Mouse (Mus musculus) left cerebral cortex, postnatal 36 days (tissue): ENCODE results near the gene Rnase1. TPM values are rescaled to one million over a fixed set of nuclear protein-coding genes. Genes with fewer than 3 reads are reported as not detected.
A peak's percentile ranks its signal among the peaks of the same experiment; 100 is the strongest.
"Not testable (repeated sequence)": the region's sequence is repeated elsewhere in the genome, so short reads cannot be mapped to it uniquely, and the experiment has no call there.

Experiments
- DNase-seq, 2 experiments: peaks; one replicate each; pipeline ENCODE4 v3.0.0; 2021 to 2022; ENCODE audit warnings: low spot score in 2 of 2, mixed read lengths in 1 of 2
- intact Hi-C: fragments of 180-260 bp; cut with DNase I; formaldehyde crosslinking; loops from one replicate; pipeline ENCODE4 v1.15.1; 2025
- total RNA-seq, 2 experiments: library from RNA; stranded (reverse); gene quantifications; 2 replicates each; pipeline ENCODE4 v1.2.3; 2021

Rnase1 gene
- under 1 TPM; 0.76 to 0.97 TPM for total RNA-seq

- intact Hi-C loops, result no loop called here
Observed at GRCm38 (mm10) chr14:51146685-51147084, at the start of gene Rnase1. TSS of gene Rnase1 (minus strand) at chr14:51146785.

DNA sequence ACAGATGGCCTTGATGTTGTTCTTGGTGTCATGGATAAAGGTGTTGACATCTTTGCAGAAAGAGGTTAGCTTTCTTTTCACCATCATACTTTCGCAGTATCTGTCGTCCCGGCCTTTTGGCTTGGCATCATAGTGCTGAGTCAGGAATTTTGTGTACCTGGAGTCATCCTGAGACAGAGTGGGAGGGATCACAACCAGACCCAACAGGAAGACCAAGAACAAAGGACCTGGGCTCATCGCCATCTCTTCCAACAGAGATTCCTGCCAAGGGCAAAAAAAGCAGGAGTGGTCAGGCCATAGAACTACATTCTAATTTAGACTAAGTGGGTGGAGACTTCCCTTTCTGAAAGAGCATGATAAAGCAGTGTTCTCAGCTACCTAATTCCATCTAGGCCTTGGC, 49.1 kb upstream of the Rnase1 start:
- no peak for DNase-seq
- intact Hi-C loops, result no loop called here

More at GRCm38 (mm10) chr14:51146685-51147084, at the start of gene Rnase1:
- DNase-seq, result no peak

- intact Hi-C loops, DNase-seq: not testable (repeated sequence)
Observed at GRCm38 (mm10) chr14:51181051-51181450, 34.5 kb upstream of the Rnase1 start.

GRCm38 (mm10) chr14:51173843-51174242, 27.3 kb upstream of the Rnase1 start:
- intact Hi-C loops, result no loop called here
- no peak for DNase-seq

- DNase-seq, result peak in 1 of 2 experiments; percentile 15
- intact Hi-C loops, result not testable (repeated sequence)
Observed at GRCm38 (mm10) chr14:51172947-51173346, 26.4 kb upstream of the Rnase1 start.

GRCm38 (mm10) chr14:51172095-51172865, 25.7 kb upstream of the Rnase1 start:
- DNase-seq, intact Hi-C loops: not testable (repeated sequence)

GRCm38 (mm10) chr14:51166068-51166467, 19.5 kb upstream of the Rnase1 start:
- intact Hi-C loops, result no loop called here
- DNase-seq, result no peak

- intact Hi-C loops, result no loop called here
- no peak for DNase-seq
Observed at GRCm38 (mm10) chr14:51165435-51165834, 18.9 kb upstream of the Rnase1 start.

DNA sequence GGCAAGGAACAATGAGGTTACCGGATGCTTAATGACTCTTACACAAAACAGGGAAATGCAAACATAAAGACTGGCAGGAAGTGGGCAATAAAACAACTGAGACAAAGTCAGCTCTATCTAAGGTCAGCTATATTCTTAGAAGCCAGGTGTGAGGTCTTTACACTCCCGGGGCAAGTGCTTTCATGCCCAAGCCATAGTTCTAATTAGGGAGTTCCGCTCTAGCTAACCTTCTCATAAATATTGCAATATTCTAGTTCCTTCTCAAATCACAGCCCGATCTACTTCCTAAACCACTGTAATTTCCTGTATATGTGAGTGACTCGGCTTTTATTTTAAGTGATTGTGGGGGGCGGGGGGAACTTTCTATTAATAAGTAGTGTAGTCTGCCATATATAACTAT, 16.7 kb upstream of the Rnase1 start:
- DNase-seq, intact Hi-C loops: not testable (repeated sequence)

DNA sequence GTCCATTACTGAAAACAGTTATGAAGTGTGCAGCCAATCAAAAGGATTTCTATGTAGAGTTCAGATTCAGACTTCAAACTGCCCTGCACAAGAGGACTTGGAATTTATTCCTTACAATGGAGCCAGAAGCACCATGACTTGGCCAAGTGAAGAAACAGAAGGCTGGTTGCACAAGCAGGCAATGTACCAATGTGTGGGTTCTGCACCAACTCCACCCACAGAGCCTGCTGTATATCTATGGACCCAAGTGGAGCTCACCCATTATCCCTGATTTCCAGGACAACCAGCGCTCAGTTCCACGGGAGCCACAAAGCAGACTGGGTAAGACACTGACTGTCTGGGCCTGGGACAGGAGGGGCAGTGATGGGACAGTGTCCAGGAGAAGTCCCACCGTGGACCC, 15.4 kb upstream of the Rnase1 start, which contains the start of gene Rnase2b:
Rnase2b (plus strand) TSS at position 285 of the 400 bp plus-strand sequence.
- DNase-seq, intact Hi-C loops: not testable (repeated sequence)

DNA sequence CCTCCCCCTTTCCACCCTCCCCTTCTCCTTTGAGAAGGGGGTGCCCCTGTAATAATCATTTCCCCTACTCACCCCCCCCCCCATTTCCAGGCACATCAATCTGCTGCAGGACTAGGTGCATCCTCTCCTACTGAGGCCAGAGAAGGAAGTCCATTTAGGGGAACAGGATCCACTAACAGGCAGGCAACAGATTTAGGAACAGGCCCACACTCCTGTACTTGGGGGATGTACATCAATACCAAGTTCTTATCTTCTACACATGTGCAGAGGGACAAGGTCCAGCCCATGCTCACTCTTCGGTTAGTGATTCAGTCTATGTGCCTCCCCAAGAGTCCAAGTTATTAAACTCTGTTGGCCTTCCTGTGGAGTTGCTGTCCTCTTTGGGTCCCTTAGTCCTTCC, 10.5 kb upstream of the Rnase1 start:
- intact Hi-C loops, result no loop called here
- no peak for DNase-seq

GRCm38 (mm10) chr14:51156736-51157068, 10.1 kb upstream of the Rnase1 start:
- intact Hi-C loops, result no loop called here
- DNase-seq, result no peak

GRCm38 (mm10) chr14:51156056-51156735, 9.6 kb upstream of the Rnase1 start:
- DNase-seq, result no peak
- intact Hi-C loops, result no loop called here

GRCm38 (mm10) chr14:51152249-51152870, 5.8 kb upstream of the Rnase1 start:
- DNase-seq, result no peak
- intact Hi-C loops, result no loop called here

GRCm38 (mm10) chr14:51150206-51150831, 3.7 kb upstream of the Rnase1 start:
- intact Hi-C loops, result no loop called here
- DNase-seq, result no peak

GRCm38 (mm10) chr14:51149164-51149563, 2.6 kb upstream of the Rnase1 start:
- no peak for DNase-seq
- intact Hi-C loops, result no loop called here

DNA sequence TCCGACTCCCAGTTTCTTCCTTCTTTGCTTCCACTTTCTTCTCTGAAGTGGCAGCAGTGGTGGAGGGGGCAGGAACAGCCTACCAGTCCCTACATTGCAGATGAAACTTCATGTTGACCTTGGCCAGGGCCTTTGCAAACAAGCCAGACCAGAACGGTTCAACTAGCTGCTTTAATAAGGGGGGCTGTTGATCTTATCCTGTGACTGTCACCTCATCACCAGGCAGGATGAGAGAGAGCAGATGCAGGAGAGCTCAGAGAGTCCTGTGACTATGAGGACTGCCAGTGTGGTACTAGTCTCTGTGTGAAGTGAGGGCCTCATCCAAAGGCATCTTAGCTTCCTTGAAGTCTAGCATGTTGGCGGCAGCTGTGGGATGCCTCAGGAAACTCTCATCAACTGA, 1.4 kb upstream of the Rnase1 start:
- DNase-seq, result no peak
- intact Hi-C loops, result no loop called here

DNA sequence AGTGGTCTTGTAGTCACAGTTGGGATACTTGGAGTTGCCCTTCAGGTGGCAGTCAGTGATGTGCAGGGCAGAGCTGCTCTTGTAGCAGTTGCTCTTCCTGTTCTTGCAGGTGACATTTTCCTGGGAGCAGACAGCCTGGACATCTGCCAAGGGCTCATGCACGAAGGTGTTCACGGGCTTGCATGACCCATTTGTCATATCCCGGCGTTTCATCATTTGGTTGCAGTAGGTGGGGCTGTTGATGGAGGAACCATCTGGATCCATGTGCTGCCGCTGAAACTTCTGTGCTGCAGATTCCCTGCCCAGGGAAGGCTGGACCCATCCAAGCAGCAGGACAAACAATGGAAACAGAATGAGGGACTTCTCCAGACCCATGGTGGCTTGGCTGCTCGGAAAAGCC, 1.1 kb downstream of the Rnase1 start:
- intact Hi-C loops, result no loop called here
- DNase-seq, result peak in 1 of 2 experiments; percentile 7

DNA sequence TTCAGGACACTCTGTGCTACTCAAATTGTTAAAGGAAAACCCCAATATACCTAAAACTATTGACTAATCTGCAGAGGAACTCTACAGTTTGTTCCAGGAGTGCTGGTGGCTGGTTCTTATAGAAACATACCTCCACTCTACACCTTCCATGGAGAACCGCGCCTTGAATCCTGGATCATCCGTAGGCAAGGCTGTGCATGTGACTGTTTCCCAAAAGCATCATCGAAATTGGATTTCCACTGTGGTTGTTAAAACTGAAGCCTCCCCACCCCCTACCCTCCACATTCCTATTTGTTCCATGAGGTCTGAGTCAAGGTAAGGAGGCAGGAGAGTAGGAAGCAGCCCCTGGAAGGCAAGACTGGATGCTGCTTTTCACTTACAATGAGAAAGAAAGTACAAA, 2.1 kb downstream of the Rnase1 start:
- intact Hi-C loops, result no loop called here

GRCm38 (mm10) chr14:51143937-51144336, 2.6 kb downstream of the Rnase1 start:
- intact Hi-C loops, result no loop called here
- DNase-seq, result no peak

More for the DNA sequence above, 2.1 kb downstream of the Rnase1 start:
- no peak for DNase-seq
